Mouse (Mus musculus): ENCODE measurements around the gene Gm49358.

Gm49358 gene

GRCm38 (mm10) chr10:86878721-86879120 is 114.9 kb downstream of the Gm49358 start:
- no peak for DNase-seq

DNA sequence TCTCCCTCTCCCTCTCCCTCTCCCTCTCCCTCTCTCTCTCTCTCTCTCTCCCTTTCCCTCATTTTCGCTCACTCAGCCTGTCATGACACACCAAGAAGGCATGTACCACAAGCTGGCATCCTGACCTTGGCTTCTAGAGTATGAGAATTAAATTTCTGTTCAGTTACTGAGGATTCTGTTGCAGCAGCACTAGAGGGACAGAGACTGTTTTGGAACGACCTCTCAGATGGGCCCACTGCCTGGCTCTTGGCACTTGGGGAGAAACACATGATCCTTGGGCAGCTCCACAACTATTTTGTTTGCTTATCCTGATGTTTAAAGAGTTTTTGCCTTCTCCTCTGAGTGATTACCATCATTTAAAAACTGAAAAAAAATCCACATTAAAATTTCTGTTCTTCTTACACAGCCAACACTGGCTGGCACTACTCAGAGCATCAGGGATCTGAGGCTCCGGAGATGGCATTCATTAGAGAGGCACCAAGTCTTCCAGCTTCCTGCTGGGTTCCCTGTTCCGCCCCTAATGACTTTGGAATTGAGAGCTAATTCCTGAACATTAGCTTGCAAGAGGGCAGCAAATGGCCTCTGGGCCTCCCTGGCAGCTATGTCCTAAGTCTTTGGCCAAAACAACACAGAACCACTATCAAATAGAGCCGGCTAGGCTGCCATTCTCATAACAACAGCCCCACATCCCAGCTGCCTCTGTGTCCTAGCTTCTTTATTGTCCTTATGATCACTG is 116.5 kb downstream of the Gm49358 start:
- no peak for DNase-seq

- DNase-seq = no peak
Observed at GRCm38 (mm10) chr10:86881448-86881847, 117.7 kb downstream of the Gm49358 start.

Data from right cerebral cortex, postnatal 4 days (tissue).